ENCODE assay signal across 8 mouse cellular contexts in genomic region chr11:108752301-108752700, GRCm38 (mm10).
DNase-seq lines count a peak whose midpoint lies in the region; ATAC-seq and TF ChIP-seq lines count a peak whose summit lies in the region.

No protein-coding gene starts in this region.

- 0 out of 2 replicates have a peak, but pooled peaks have one; percentile 45 for ATAC-seq in hindbrain, embryonic 15.5 days (ENCODE audit: low FRiP score, low read depth)
- no peak for ATAC-seq in hindbrain, embryonic 12.5 days (ENCODE audit: low FRiP score)
- peak; percentile 56; the same call in 1 of the 2 replicates for ATAC-seq in midbrain, embryonic 16.5 days

- DNase-seq in Muller cell, postnatal 12 days (ENCODE audit: inconsistent ontology term), result peak; percentile 96
- DNase-seq in cerebellum, postnatal 36 days, result peak; percentile 53 to 61
- DNase-seq in heart, adult 2 months, result peak; percentile 70 to 81
- DNase-seq in large intestine, adult 2 months (ENCODE audit: low read depth, low spot score), result peak; percentile 53
- peak; percentile 42 for DNase-seq in urinary bladder, postnatal 25 days (ENCODE audit: low spot score)

- TF ChIP-seq CTCF in heart, adult 2 months (IDR thresholded peaks at IDR 0.05), result peak; percentile 10; the same call in 1 of the 2 replicates

- H3K27ac ChIP-seq in hindbrain, embryonic 15.5 days (replicated peaks), result no peak overlapping the region; the same call in 1 of the 2 replicates
- no peak overlapping the region for H3K27ac ChIP-seq in hindbrain, embryonic 12.5 days
- H3K27ac ChIP-seq in heart, adult 2 months, result peak overlapping the region; percentile 65
- peak overlapping the region; percentile 30 for H3K27ac ChIP-seq in midbrain, embryonic 16.5 days (ENCODE audit: low read length)

- no peak overlapping the region for H3K4me3 ChIP-seq in hindbrain, embryonic 15.5 days
- no peak overlapping the region for H3K4me3 ChIP-seq in hindbrain, embryonic 12.5 days
- H3K4me3 ChIP-seq in heart, adult 2 months, result no peak overlapping the region
- H3K4me3 ChIP-seq in midbrain, embryonic 16.5 days (ENCODE audit: low read depth, low read length), result no peak overlapping the region

- peaks cover 10% of the 10 kb centered on the region for H3K4me1 ChIP-seq in hindbrain, embryonic 15.5 days (replicated peaks)
- peaks cover 8% of the 10 kb centered on the region for H3K4me1 ChIP-seq in hindbrain, embryonic 12.5 days
- peaks cover 10% of the 10 kb centered on the region for H3K4me1 ChIP-seq in heart, adult 2 months (ENCODE audit: control insufficient read depth, insufficient read depth, low read length)
- peaks cover 8% of the 10 kb centered on the region for H3K4me1 ChIP-seq in midbrain, embryonic 16.5 days (ENCODE audit: control insufficient read depth, insufficient read depth, low read length)

- WGBS in hindbrain, embryonic 15.5 days, result 29% methylated on average over 7 of the region's 7 CpGs
- 48% methylated on average over 7 of the region's 7 CpGs for WGBS in hindbrain, embryonic 12.5 days
- WGBS in heart, adult 2 months, result 18% methylated on average over 7 of the region's 7 CpGs
- WGBS in large intestine, adult 2 months, result 13% methylated on average over 7 of the region's 7 CpGs
- 25% methylated on average over 7 of the region's 7 CpGs for WGBS in midbrain, embryonic 16.5 days

- intact Hi-C loops in heart, adult 2 months (cut with DNase I), result no loop called here

- TF ChIP-seq POLR2A in heart, adult 2 months (IDR thresholded peaks at IDR 0.05; ENCODE audit: insufficient read depth, low read depth, low read length), result no peak

- no peaks in the 10 kb centered on the region for H3K9me3 ChIP-seq in hindbrain, embryonic 15.5 days
- no peaks in the 10 kb centered on the region for H3K9me3 ChIP-seq in hindbrain, embryonic 12.5 days (replicated peaks)
- no peaks in the 10 kb centered on the region for H3K9me3 ChIP-seq in midbrain, embryonic 16.5 days (replicated peaks; ENCODE audit: control insufficient read depth, low read length, poor library complexity, severe bottlenecking)

- H3K79me2 ChIP-seq in heart, adult 2 months (replicated peaks; ENCODE audit: control insufficient read depth, insufficient read depth, low read length), result no peaks in the 10 kb centered on the region

- H3K27me3 ChIP-seq in hindbrain, embryonic 15.5 days, result no peaks in the 10 kb centered on the region
- no peaks in the 10 kb centered on the region for H3K27me3 ChIP-seq in hindbrain, embryonic 12.5 days
- H3K27me3 ChIP-seq in heart, adult 2 months (ENCODE audit: control insufficient read depth, insufficient read depth, low read length), result no peaks in the 10 kb centered on the region
- H3K27me3 ChIP-seq in midbrain, embryonic 16.5 days (ENCODE audit: control insufficient read depth, insufficient read depth, low read depth, low read length), result no peaks in the 10 kb centered on the region

- no peak overlapping the region for H3K9ac ChIP-seq in hindbrain, embryonic 15.5 days
- H3K9ac ChIP-seq in hindbrain, embryonic 12.5 days, result no peak overlapping the region
- H3K9ac ChIP-seq in heart, adult 2 months (ENCODE audit: low read depth, low read length), result no peak overlapping the region
- no peak overlapping the region for H3K9ac ChIP-seq in midbrain, embryonic 16.5 days (ENCODE audit: low read depth, low read length)

- peak; percentile 71 for TF ChIP-seq EP300 in heart, adult 2 months (IDR thresholded peaks at IDR 0.05; ENCODE audit: insufficient read depth, low read depth, low read length)

- H3K36me3 ChIP-seq in hindbrain, embryonic 15.5 days, result no peaks in the 10 kb centered on the region
- no peaks in the 10 kb centered on the region for H3K36me3 ChIP-seq in hindbrain, embryonic 12.5 days
- no peaks in the 10 kb centered on the region; the same call in none of the 2 replicates for H3K36me3 ChIP-seq in heart, adult 2 months (ENCODE audit: control insufficient read depth, insufficient read depth, low read length)
- no peaks in the 10 kb centered on the region for H3K36me3 ChIP-seq in midbrain, embryonic 16.5 days (ENCODE audit: control insufficient read depth, insufficient read depth, low read length)

- peak overlapping the region; percentile 13; the same call in 1 of the 2 replicates for H3K4me2 ChIP-seq in hindbrain, embryonic 15.5 days
- H3K4me2 ChIP-seq in hindbrain, embryonic 12.5 days (replicated peaks), result no peak overlapping the region
- no peak overlapping the region; the same call in 1 of the 2 replicates for H3K4me2 ChIP-seq in midbrain, embryonic 16.5 days (ENCODE audit: low read length)

Comparison
In these comparisons a context has a peak if more than half of its experiments do, and no peak if none do; other contexts are left out.
1. H3K27ac ChIP-seq: peak in heart, adult 2 months (single experiment) and midbrain, embryonic 16.5 days (single experiment); none in hindbrain, embryonic 15.5 days (single experiment) and hindbrain, embryonic 12.5 days (single experiment).
2. DNase-seq: peak in every context shown above with its lines; median percentile 96 in Muller cell, postnatal 12 days; 76 in heart, adult 2 months; 57 in cerebellum, postnatal 36 days; 53 in large intestine, adult 2 months; 42 in urinary bladder, postnatal 25 days.